Mouse (Mus musculus) liver, embryonic 11.5 days (tissue): ENCODE measurements around the gene Fbxo9. TPM values are rescaled to one million over a fixed set of nuclear protein-coding genes. Genes with fewer than 3 reads are reported as not detected.

Source experiments
- ATAC-seq: fragments of 200-750 bp; cut with Nextera tagmentation; replicated peaks from 2 replicates; pipeline ENCODE4 v1.8.0; 2017; ENCODE audit warnings: moderate number of reproducible peaks, mild to moderate bottlenecking, moderate TSS enrichment, moderate library complexity; ENCODE audit not compliant: low FRiP score
- DNase-seq: peaks from one replicate; pipeline ENCODE4 v3.0.0-alpha.2; 2017; ENCODE audit warnings: low spot score
- H3K27ac ChIP-seq: fragments of 300-500 bp; sonication (generic); 2 replicates; pipeline ENCODE4 v1.5.1; 2014; ENCODE audit warnings: mild to moderate bottlenecking, low read depth, low read length, control low read depth
- H3K27me3 ChIP-seq: fragments of 300-500 bp; sonication (generic); replicated peaks from 2 replicates; pipeline ENCODE4 v1.6.1; 2014; ENCODE audit warnings: low read length, mixed read lengths; ENCODE audit not compliant: control insufficient read depth, insufficient read depth
- H3K36me3 ChIP-seq: fragments of 300-500 bp; sonication (generic); 2 replicates; pipeline ENCODE4 v1.6.1; 2014; ENCODE audit warnings: mild to moderate bottlenecking, low read length, moderate library complexity, mixed read lengths; ENCODE audit not compliant: control insufficient read depth, insufficient read depth
- H3K4me1 ChIP-seq: fragments of 300-500 bp; sonication (generic); replicated peaks from 2 replicates; pipeline ENCODE4 v1.6.1; 2014; ENCODE audit warnings: low read length, mixed read lengths; ENCODE audit not compliant: control insufficient read depth, insufficient read depth
- H3K4me2 ChIP-seq: fragments of 300-500 bp; sonication (generic); 2 replicates; pipeline ENCODE4 v1.6.1; 2014; ENCODE audit warnings: mild to moderate bottlenecking, control low read depth, moderate library complexity
- H3K4me3 ChIP-seq: fragments of 300-500 bp; sonication (generic); 2 replicates; pipeline ENCODE4 v1.5.1; 2014; ENCODE audit warnings: low read depth, low read length, control low read depth
- H3K9ac ChIP-seq: fragments of 300-500 bp; sonication (generic); 2 replicates; pipeline ENCODE4 v1.6.1; 2014; ENCODE audit warnings: low read depth, low read length, control low read depth
- H3K9me3 ChIP-seq: fragments of 300-500 bp; sonication (generic); 2 replicates; pipeline ENCODE4 v1.6.1; 2016; ENCODE audit warnings: low read length, inconsistent platforms, mixed read lengths; ENCODE audit not compliant: control insufficient read depth
- WGBS: fragments of 180-500 bp; shearing (Covaris S2); extraction: QIAGEN DNeasy Blood & Tissue Kit; methylation state at CpG from one replicate; pipeline ENCODE4 v1.1.7; 2014; 5-methylcytosine and 5-hydroxymethylcytosine counted together
- polyA plus RNA-seq: library from polyadenylated mRNA; unstranded; fragments of >200 nt; fragmentation: Nextera tagmentation; extraction: Ambion mirVana; gene quantifications from 2 replicates; pipeline ENCODE4 v1.2.1, GENCODE M21; 2014

Gene Fbxo9
- polyA plus RNA-seq, 1 experiment from 2014 or later, result 56.6 TPM

GRCm38 (mm10) chr9:78050452-78050970, 58.4 kb downstream of the Fbxo9 start:
- Histone ChIP-seq H3K9me3 (no peaks in the 10 kb centered on the region), H3K4me1 (no peaks in the 10 kb centered on the region), H3K27ac (no peak overlapping the region), H3K4me3 (no peak overlapping the region), H3K9ac (no peak overlapping the region), H3K4me2 (no peak overlapping the region), H3K36me3 (no peaks in the 10 kb centered on the region), H3K27me3 (no peaks in the 10 kb centered on the region)
- no peak for ATAC-seq
- DNase-seq, result no peak
- 39% methylated on average over 5 of the region's 5 CpGs for WGBS

GRCm38 (mm10) chr9:78046755-78047154, 62.1 kb downstream of the Fbxo9 start:
- peak; percentile 44 for DNase-seq
- no peak for ATAC-seq
- Histone ChIP-seq H3K36me3 (no peaks in the 10 kb centered on the region), H3K27ac (no peak overlapping the region), H3K27me3 (no peaks in the 10 kb centered on the region), H3K4me3 (peak overlapping the region; percentile 45), H3K4me1 (0 out of 2 replicates have a peak, but pooled peaks cover 2% of the 10 kb centered on the region), H3K4me2 (peak overlapping the region; percentile 56), H3K9me3 (no peaks in the 10 kb centered on the region), H3K9ac (peak overlapping the region; percentile 38; the same call in 1 of the 2 replicates)
- 26% methylated on average over 20 of the region's 20 CpGs for WGBS

- Histone ChIP-seq H3K27ac (no peak overlapping the region; the same call in 1 of the 2 replicates), H3K36me3 (no peaks in the 10 kb centered on the region), H3K4me2 (no peak overlapping the region), H3K27me3 (no peaks in the 10 kb centered on the region), H3K9ac (no peak overlapping the region), H3K4me3 (no peak overlapping the region), H3K9me3 (no peaks in the 10 kb centered on the region), H3K4me1 (0 out of 2 replicates have a peak, but pooled peaks cover 2% of the 10 kb centered on the region)
- no peak for ATAC-seq
- no peak for DNase-seq
- WGBS, result 71% methylated on average over 6 of the region's 6 CpGs
Observed at GRCm38 (mm10) chr9:78045171-78045570, 63.7 kb downstream of the Fbxo9 start.

- ATAC-seq, result 0 out of 2 replicates have a peak, but pooled peaks have one; percentile 29
- no peak overlapping the region for H3K4me2 ChIP-seq
Observed at GRCm38 (mm10) chr9:78038755-78039489, 69.9 kb downstream of the Fbxo9 start.

GRCm38 (mm10) chr9:78035831-78036230, 73.0 kb downstream of the Fbxo9 start:
- Histone ChIP-seq H3K27me3 (no peaks in the 10 kb centered on the region; the same call in 1 of the 2 replicates), H3K4me1 (no peaks in the 10 kb centered on the region), H3K9me3 (no peaks in the 10 kb centered on the region), H3K9ac (no peak overlapping the region), H3K27ac (no peak overlapping the region), H3K4me3 (no peak overlapping the region), H3K4me2 (no peak overlapping the region), H3K36me3 (no peaks in the 10 kb centered on the region)
- 83% methylated on average over 8 of the region's 8 CpGs for WGBS
- DNase-seq (no peak), ATAC-seq (no peak)

More at GRCm38 (mm10) chr9:78038755-78039489, 69.9 kb downstream of the Fbxo9 start:
- peak; percentile 72 for DNase-seq
- Histone ChIP-seq H3K9me3 (no peaks in the 10 kb centered on the region), H3K4me1 (no peaks in the 10 kb centered on the region), H3K9ac (no peak overlapping the region), H3K27ac (no peak overlapping the region), H3K4me3 (no peak overlapping the region), H3K36me3 (no peaks in the 10 kb centered on the region), H3K27me3 (no peaks in the 10 kb centered on the region; the same call in 1 of the 2 replicates)
- 35% methylated on average over 18 of the region's 18 CpGs for WGBS

- Histone ChIP-seq H3K4me1 (no peaks in the 10 kb centered on the region), H3K4me3 (no peak overlapping the region), H3K27ac (no peak overlapping the region), H3K9me3 (no peaks in the 10 kb centered on the region), H3K36me3 (no peaks in the 10 kb centered on the region), H3K27me3 (no peaks in the 10 kb centered on the region; the same call in 1 of the 2 replicates), H3K4me2 (no peak overlapping the region), H3K9ac (no peak overlapping the region)
- DNase-seq, result no peak
- 67% methylated on average over 5 of the region's 5 CpGs for WGBS
- no peak for ATAC-seq
Observed at GRCm38 (mm10) chr9:78035296-78035695, 73.6 kb downstream of the Fbxo9 start.

- H3K27me3 ChIP-seq, result no peaks in the 10 kb centered on the region
- WGBS, result 85% methylated on average over 4 of the region's 4 CpGs
- H3K4me3 ChIP-seq, result no peak overlapping the region
- H3K36me3 ChIP-seq, result no peaks in the 10 kb centered on the region
- H3K27ac ChIP-seq, result no peak overlapping the region
- H3K4me1 ChIP-seq, result no peaks in the 10 kb centered on the region
- no peaks in the 10 kb centered on the region for H3K9me3 ChIP-seq
- no peak for ATAC-seq
- H3K9ac ChIP-seq, result no peak overlapping the region
- no peak for DNase-seq
- H3K4me2 ChIP-seq, result no peak overlapping the region
Observed at GRCm38 (mm10) chr9:78032930-78033329, 75.9 kb downstream of the Fbxo9 start.
